Mouse (Mus musculus): ENCODE measurements at regions not wholly inside any gene's neighbourhood (a gene's known extent, or its start where the extent isn't known, plus 50 kb on each side); places are given as distances from the start of the nearest gene placed in this dataset.
A peak's percentile ranks its signal among the peaks of the same experiment; 100 is the strongest.

- Histone ChIP-seq H3K4me3 (replicated peaks; ENCODE audit: low read depth, low read length) (no peak overlapping the region), H3K9ac (replicated peaks; ENCODE audit: low read length) (no peak overlapping the region), H3K9me3 (ENCODE audit: control insufficient read depth, low read length) (no peaks in the 10 kb centered on the region), H3K4me1 (ENCODE audit: control insufficient read depth, insufficient read depth, low read length) (no peaks in the 10 kb centered on the region), H3K36me3 (ENCODE audit: control insufficient read depth, insufficient read depth, low read length) (no peaks in the 10 kb centered on the region), H3K27ac (replicated peaks; ENCODE audit: low read depth, low read length) (no peak overlapping the region), H3K4me2 (ENCODE audit: low read length) (no peak overlapping the region), H3K27me3 (ENCODE audit: control insufficient read depth, insufficient read depth, low read length) (no peaks in the 10 kb centered on the region)
- 96% methylated on average over 1 of the region's 1 CpGs for WGBS
- no peak for DNase-seq
- no peak for ATAC-seq (ENCODE audit: low FRiP score, low TSS enrichment)
These were observed 275.1 kb upstream of the Gm11146 start for GRCm38 (mm10) chr16:77877006-77877405.

GRCm38 (mm10) chr16:77863246-77863645, 261.4 kb upstream of the Gm11146 start:
- Histone ChIP-seq H3K9ac (replicated peaks; ENCODE audit: low read length) (no peak overlapping the region), H3K27ac (replicated peaks; ENCODE audit: low read depth, low read length) (no peak overlapping the region), H3K4me1 (ENCODE audit: control insufficient read depth, insufficient read depth, low read length) (no peaks in the 10 kb centered on the region), H3K9me3 (ENCODE audit: control insufficient read depth, low read length) (no peaks in the 10 kb centered on the region), H3K4me2 (ENCODE audit: low read length) (no peak overlapping the region), H3K4me3 (replicated peaks; ENCODE audit: low read depth, low read length) (no peak overlapping the region), H3K27me3 (ENCODE audit: control insufficient read depth, insufficient read depth, low read length) (no peaks in the 10 kb centered on the region), H3K36me3 (ENCODE audit: control insufficient read depth, insufficient read depth, low read length) (no peaks in the 10 kb centered on the region)
- 90% methylated on average over 5 of the region's 5 CpGs for WGBS
- DNase-seq = no peak
- ATAC-seq (ENCODE audit: low FRiP score, low TSS enrichment) = no peak

- peak; percentile 67 for DNase-seq
- 57% methylated on average over 6 of the region's 6 CpGs for WGBS
- no peaks in the 10 kb centered on the region for H3K27me3 ChIP-seq (ENCODE audit: control insufficient read depth, insufficient read depth, low read length)
- H3K4me3 ChIP-seq (replicated peaks; ENCODE audit: low read depth, low read length) = no peak overlapping the region
- no peak overlapping the region for H3K4me2 ChIP-seq (ENCODE audit: low read length)
- no peaks in the 10 kb centered on the region for H3K36me3 ChIP-seq (ENCODE audit: control insufficient read depth, insufficient read depth, low read length)
- no peak overlapping the region for H3K9ac ChIP-seq (replicated peaks; ENCODE audit: low read length)
- H3K27ac ChIP-seq (replicated peaks; ENCODE audit: low read depth, low read length) = peak overlapping the region; percentile 80
- H3K4me1 ChIP-seq (ENCODE audit: control insufficient read depth, insufficient read depth, low read length) = peaks cover 10% of the 10 kb centered on the region; the same call in 1 of the 2 replicates
- peak; percentile 85 for ATAC-seq (ENCODE audit: low FRiP score, low TSS enrichment)
- no peaks in the 10 kb centered on the region for H3K9me3 ChIP-seq (ENCODE audit: control insufficient read depth, low read length)
These were observed 250.3 kb upstream of the Gm11146 start for GRCm38 (mm10) chr16:77852066-77852781.

GRCm38 (mm10) chr16:77851206-77852065, 249.5 kb upstream of the Gm11146 start:
- peak; percentile 96 for ATAC-seq (ENCODE audit: low FRiP score, low TSS enrichment)
- peak; percentile 85 for DNase-seq
- Histone ChIP-seq H3K27me3 (ENCODE audit: control insufficient read depth, insufficient read depth, low read length) (no peaks in the 10 kb centered on the region), H3K27ac (replicated peaks; ENCODE audit: low read depth, low read length) (peak overlapping the region; percentile 80), H3K4me3 (replicated peaks; ENCODE audit: low read depth, low read length) (no peak overlapping the region), H3K9ac (replicated peaks; ENCODE audit: low read length) (no peak overlapping the region), H3K4me1 (ENCODE audit: control insufficient read depth, insufficient read depth, low read length) (peaks cover 10% of the 10 kb centered on the region; the same call in 1 of the 2 replicates), H3K4me2 (ENCODE audit: low read length) (peak overlapping the region; percentile 25), H3K9me3 (ENCODE audit: control insufficient read depth, low read length) (no peaks in the 10 kb centered on the region), H3K36me3 (ENCODE audit: control insufficient read depth, insufficient read depth, low read length) (no peaks in the 10 kb centered on the region)
- WGBS = 27% methylated on average over 13 of the region's 13 CpGs

- WGBS = 75% methylated on average over 2 of the region's 2 CpGs
- DNase-seq = peak; percentile 12
- ATAC-seq (ENCODE audit: low FRiP score, low TSS enrichment) = no peak
These were observed 233.9 kb upstream of the Gm11146 start for GRCm38 (mm10) chr16:77835767-77836166.

GRCm38 (mm10) chr16:77827322-77828117, 225.6 kb upstream of the Gm11146 start:
- Histone ChIP-seq H3K27ac (replicated peaks; ENCODE audit: low read depth, low read length) (no peak overlapping the region), H3K9me3 (ENCODE audit: control insufficient read depth, low read length) (no peaks in the 10 kb centered on the region), H3K27me3 (ENCODE audit: control insufficient read depth, insufficient read depth, low read length) (no peaks in the 10 kb centered on the region), H3K36me3 (ENCODE audit: control insufficient read depth, insufficient read depth, low read length) (no peaks in the 10 kb centered on the region), H3K4me2 (ENCODE audit: low read length) (no peak overlapping the region), H3K4me3 (replicated peaks; ENCODE audit: low read depth, low read length) (no peak overlapping the region), H3K4me1 (ENCODE audit: control insufficient read depth, insufficient read depth, low read length) (no peaks in the 10 kb centered on the region), H3K9ac (replicated peaks; ENCODE audit: low read length) (no peak overlapping the region)
- peak; percentile 50 for DNase-seq
- no peak for ATAC-seq (ENCODE audit: low FRiP score, low TSS enrichment)
- 65% methylated on average over 4 of the region's 4 CpGs for WGBS

More at GRCm38 (mm10) chr16:77835767-77836166, 233.9 kb upstream of the Gm11146 start:
- H3K4me2 ChIP-seq (ENCODE audit: low read length) = no peak overlapping the region
- no peak overlapping the region for H3K27ac ChIP-seq (replicated peaks; ENCODE audit: low read depth, low read length)
- no peaks in the 10 kb centered on the region for H3K36me3 ChIP-seq (ENCODE audit: control insufficient read depth, insufficient read depth, low read length)
- no peak overlapping the region for H3K9ac ChIP-seq (replicated peaks; ENCODE audit: low read length)
- no peaks in the 10 kb centered on the region for H3K9me3 ChIP-seq (ENCODE audit: control insufficient read depth, low read length)
- no peaks in the 10 kb centered on the region for H3K4me1 ChIP-seq (ENCODE audit: control insufficient read depth, insufficient read depth, low read length)
- H3K4me3 ChIP-seq (replicated peaks; ENCODE audit: low read depth, low read length) = no peak overlapping the region
- no peaks in the 10 kb centered on the region for H3K27me3 ChIP-seq (ENCODE audit: control insufficient read depth, insufficient read depth, low read length)

GRCm38 (mm10) chr16:77799709-77800108, 197.8 kb upstream of the Gm11146 start:
- Histone ChIP-seq H3K4me1 (ENCODE audit: control insufficient read depth, insufficient read depth, low read length) (no peaks in the 10 kb centered on the region), H3K36me3 (ENCODE audit: control insufficient read depth, insufficient read depth, low read length) (no peaks in the 10 kb centered on the region), H3K9me3 (ENCODE audit: control insufficient read depth, low read length) (no peaks in the 10 kb centered on the region), H3K9ac (replicated peaks; ENCODE audit: low read length) (no peak overlapping the region), H3K27me3 (ENCODE audit: control insufficient read depth, insufficient read depth, low read length) (no peaks in the 10 kb centered on the region), H3K4me3 (replicated peaks; ENCODE audit: low read depth, low read length) (no peak overlapping the region), H3K27ac (replicated peaks; ENCODE audit: low read depth, low read length) (no peak overlapping the region), H3K4me2 (ENCODE audit: low read length) (no peak overlapping the region)
- 77% methylated on average over 5 of the region's 5 CpGs for WGBS
- no peak for DNase-seq
- ATAC-seq (ENCODE audit: low FRiP score, low TSS enrichment) = no peak

GRCm38 (mm10) chr16:77796926-77797325, 195.0 kb upstream of the Gm11146 start:
- no peaks in the 10 kb centered on the region for H3K9me3 ChIP-seq (ENCODE audit: control insufficient read depth, low read length)
- no peak overlapping the region for H3K9ac ChIP-seq (replicated peaks; ENCODE audit: low read length)
- WGBS = 83% methylated on average over 4 of the region's 4 CpGs
- H3K27ac ChIP-seq (replicated peaks; ENCODE audit: low read depth, low read length) = no peak overlapping the region
- H3K4me2 ChIP-seq (ENCODE audit: low read length) = no peak overlapping the region
- H3K36me3 ChIP-seq (ENCODE audit: control insufficient read depth, insufficient read depth, low read length) = no peaks in the 10 kb centered on the region
- no peaks in the 10 kb centered on the region for H3K27me3 ChIP-seq (ENCODE audit: control insufficient read depth, insufficient read depth, low read length)
- DNase-seq (no peak), ATAC-seq (ENCODE audit: low FRiP score, low TSS enrichment) (no peak)
- H3K4me3 ChIP-seq (replicated peaks; ENCODE audit: low read depth, low read length) = no peak overlapping the region
- H3K4me1 ChIP-seq (ENCODE audit: control insufficient read depth, insufficient read depth, low read length) = no peaks in the 10 kb centered on the region
